Mouse (Mus musculus) forebrain, embryonic 10.5 days (tissue): ENCODE measurements at regions not wholly inside any gene's neighbourhood (a gene's known extent, or its start where the extent isn't known, plus 50 kb on each side); places are given as distances from the start of the nearest gene placed in this dataset.

Experiments
- DNase-seq: peaks from one replicate; pipeline ENCODE4 v3.0.0-alpha.2; 2017; ENCODE audit warnings: low spot score; ENCODE audit errors: extremely low spot score
- H3K27ac ChIP-seq: fragments of 300-500 bp; sonication (generic); 2 replicates; pipeline ENCODE4 v1.5.1; 2016; ENCODE audit warnings: mild to moderate bottlenecking
- H3K27me3 ChIP-seq: fragments of 300-500 bp; sonication (generic); 2 replicates; pipeline ENCODE4 v1.6.1; 2016; ENCODE audit warnings: mild to moderate bottlenecking; ENCODE audit not compliant: poor library complexity, severe bottlenecking
- H3K36me3 ChIP-seq: fragments of 300-500 bp; sonication (generic); replicated peaks from 2 replicates; pipeline ENCODE4 v1.6.1; 2016; ENCODE audit warnings: mild to moderate bottlenecking, moderate library complexity
- H3K4me1 ChIP-seq: fragments of 300-500 bp; sonication (generic); 2 replicates; pipeline ENCODE4 v1.6.1; 2016
- H3K4me3 ChIP-seq: fragments of 300-500 bp; sonication (generic); 2 replicates; pipeline ENCODE4 v1.5.1; 2016; ENCODE audit warnings: mild to moderate bottlenecking, moderate library complexity
- H3K9me3 ChIP-seq: fragments of 300-500 bp; sonication (generic); 2 replicates; pipeline ENCODE4 v1.6.1; 2016; ENCODE audit warnings: mild to moderate bottlenecking, moderate library complexity
- WGBS: fragments of 180-500 bp; shearing (Covaris S2); methylation state at CpG from one replicate; pipeline ENCODE4 v1.1.7; 2016; 5-methylcytosine and 5-hydroxymethylcytosine counted together

- Histone ChIP-seq H3K9me3 (no peaks in the 10 kb centered on the region), H3K4me3 (no peak overlapping the region), H3K27ac (no peak overlapping the region), H3K4me1 (no peaks in the 10 kb centered on the region), H3K27me3 (no peaks in the 10 kb centered on the region), H3K36me3 (no peaks in the 10 kb centered on the region)
- DNase-seq = no peak
- 72% methylated on average over 7 of the region's 7 CpGs for WGBS
These were observed 206.4 kb upstream of the Rnd3 start for GRCm38 (mm10) chr2:51355281-51355680.

GRCm38 (mm10) chr2:51354800-51355199 is 205.9 kb upstream of the Rnd3 start:
- H3K4me1 ChIP-seq = no peaks in the 10 kb centered on the region
- H3K9me3 ChIP-seq = no peaks in the 10 kb centered on the region
- no peaks in the 10 kb centered on the region for H3K27me3 ChIP-seq
- no peak for DNase-seq
- WGBS = 90% methylated on average over 4 of the region's 4 CpGs
- no peak overlapping the region for H3K27ac ChIP-seq
- H3K4me3 ChIP-seq = no peak overlapping the region
- H3K36me3 ChIP-seq = no peaks in the 10 kb centered on the region

- Histone ChIP-seq H3K4me3 (no peak overlapping the region), H3K4me1 (no peaks in the 10 kb centered on the region), H3K27ac (no peak overlapping the region), H3K27me3 (no peaks in the 10 kb centered on the region), H3K36me3 (no peaks in the 10 kb centered on the region), H3K9me3 (no peaks in the 10 kb centered on the region)
- no peak for DNase-seq
- WGBS = 95% methylated on average over 2 of the region's 2 CpGs
These were observed 200.7 kb upstream of the Rnd3 start for GRCm38 (mm10) chr2:51349614-51350013.

GRCm38 (mm10) chr2:51348774-51349173 is 199.9 kb upstream of the Rnd3 start:
- H3K4me1 ChIP-seq = no peaks in the 10 kb centered on the region
- no peaks in the 10 kb centered on the region for H3K36me3 ChIP-seq
- H3K9me3 ChIP-seq = no peaks in the 10 kb centered on the region
- H3K27me3 ChIP-seq = no peaks in the 10 kb centered on the region
- 83% methylated on average over 2 of the region's 2 CpGs for WGBS
- no peak overlapping the region for H3K27ac ChIP-seq
- DNase-seq = no peak
- H3K4me3 ChIP-seq = no peak overlapping the region

DNA sequence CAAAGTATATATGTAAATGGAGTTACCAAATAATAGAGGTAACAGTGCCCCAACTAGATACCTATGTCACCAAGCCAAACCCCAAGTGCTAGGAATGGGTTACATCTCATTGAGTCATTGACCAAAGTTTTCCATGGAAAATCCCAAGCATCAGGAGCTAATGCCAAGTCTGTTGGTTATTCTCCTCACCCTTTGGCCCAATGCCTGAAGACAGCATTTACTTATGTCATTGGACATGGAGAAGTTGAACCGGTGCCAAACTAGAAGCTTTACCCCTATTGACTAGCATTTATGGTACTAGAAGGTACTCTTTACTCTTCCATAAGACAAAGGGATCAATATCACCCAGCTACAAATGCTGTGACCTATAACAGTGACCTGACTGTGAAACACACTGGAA is 198.2 kb upstream of the Rnd3 start:
- Histone ChIP-seq H3K27ac (no peak overlapping the region), H3K36me3 (no peaks in the 10 kb centered on the region), H3K4me1 (no peaks in the 10 kb centered on the region), H3K27me3 (no peaks in the 10 kb centered on the region), H3K4me3 (no peak overlapping the region), H3K9me3 (no peaks in the 10 kb centered on the region)
- WGBS = 97% methylated on average over 1 of the region's 1 CpGs
- DNase-seq = no peak

DNA sequence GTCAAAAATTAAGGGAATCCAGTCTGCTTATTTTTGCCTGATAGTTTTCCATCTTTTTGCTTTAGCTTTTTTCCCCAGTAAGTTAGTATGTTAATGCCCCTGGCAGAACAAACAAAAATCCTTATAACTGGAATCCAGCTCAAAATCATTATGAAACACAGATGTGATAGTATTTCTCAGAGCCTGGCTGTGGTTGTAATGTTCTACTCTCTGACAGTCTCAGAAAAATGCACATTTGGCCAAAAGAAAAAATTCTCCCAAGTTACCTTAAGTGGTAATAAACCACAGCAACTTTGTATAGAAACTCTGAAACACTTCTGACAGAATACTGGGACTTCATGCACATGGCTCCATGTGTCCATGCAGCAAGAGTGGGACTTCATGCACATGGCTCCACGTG is 193.5 kb upstream of the Rnd3 start:
- 83% methylated on average over 1 of the region's 1 CpGs for WGBS
- H3K4me1 ChIP-seq = no peaks in the 10 kb centered on the region

DNA sequence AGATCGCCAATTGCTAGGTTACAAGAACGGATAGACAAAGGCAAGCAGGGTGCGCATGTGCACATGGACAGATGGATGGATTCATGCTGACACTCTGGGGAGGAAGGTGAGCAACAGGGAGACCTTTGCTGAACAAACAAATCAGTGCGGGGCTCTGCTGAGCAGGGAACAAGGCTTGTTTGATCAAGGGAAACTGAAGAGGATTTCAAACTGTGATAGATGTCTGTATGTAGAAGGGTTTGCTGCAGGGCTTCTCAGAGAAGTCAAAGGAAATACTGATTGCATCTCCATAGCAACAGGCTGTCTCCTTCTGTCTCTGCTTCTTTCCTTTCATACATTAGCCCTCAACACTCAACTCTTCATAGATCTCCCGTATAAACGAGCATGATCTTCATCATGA is 185.5 kb upstream of the Rnd3 start:
- DNase-seq = no peak

More for the DNA sequence above, 193.5 kb upstream of the Rnd3 start:
- Histone ChIP-seq H3K4me3 (no peak overlapping the region), H3K27me3 (no peaks in the 10 kb centered on the region), H3K9me3 (no peaks in the 10 kb centered on the region), H3K36me3 (no peaks in the 10 kb centered on the region), H3K27ac (no peak overlapping the region)
- no peak for DNase-seq

DNA sequence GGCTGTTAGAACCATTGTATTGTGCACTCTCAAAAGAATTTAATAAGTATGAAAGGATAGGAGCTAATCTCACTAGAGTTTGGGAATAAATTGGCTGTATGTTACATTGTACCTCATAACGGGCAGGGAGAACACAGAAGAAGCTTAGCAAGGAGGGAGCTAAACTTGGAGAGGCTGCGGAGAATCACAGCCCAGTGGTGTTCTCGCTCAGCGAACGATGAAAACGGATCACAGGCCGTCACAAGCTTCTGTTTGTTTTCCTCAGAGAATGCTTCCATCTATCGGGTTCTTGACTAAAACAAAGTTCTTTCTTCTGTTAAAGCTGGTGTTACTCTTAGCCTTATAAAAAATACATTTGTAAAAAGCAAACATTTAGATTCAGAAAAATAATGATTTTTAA is 178.2 kb upstream of the Rnd3 start:
- no peak overlapping the region for H3K4me3 ChIP-seq
- H3K9me3 ChIP-seq = no peaks in the 10 kb centered on the region
- peaks cover 11% of the 10 kb centered on the region for H3K4me1 ChIP-seq
- no peaks in the 10 kb centered on the region for H3K36me3 ChIP-seq
- H3K27ac ChIP-seq = no peak overlapping the region
- H3K27me3 ChIP-seq = no peaks in the 10 kb centered on the region
- DNase-seq = no peak
- WGBS = 31% methylated on average over 8 of the region's 8 CpGs

More for the DNA sequence above, 185.5 kb upstream of the Rnd3 start:
- peaks cover 11% of the 10 kb centered on the region for H3K4me1 ChIP-seq
- H3K27me3 ChIP-seq = no peaks in the 10 kb centered on the region
- H3K4me3 ChIP-seq = no peak overlapping the region
- H3K9me3 ChIP-seq = no peaks in the 10 kb centered on the region
- no peak overlapping the region for H3K27ac ChIP-seq
- 74% methylated on average over 6 of the region's 6 CpGs for WGBS
- no peaks in the 10 kb centered on the region for H3K36me3 ChIP-seq

GRCm38 (mm10) chr2:51321676-51322075 is 172.8 kb upstream of the Rnd3 start:
- H3K4me3 ChIP-seq = no peak overlapping the region
- peaks cover 7% of the 10 kb centered on the region; the same call in 1 of the 2 replicates for H3K9me3 ChIP-seq
- 84% methylated on average over 5 of the region's 5 CpGs for WGBS
- no peaks in the 10 kb centered on the region for H3K27me3 ChIP-seq
- H3K27ac ChIP-seq = no peak overlapping the region
- H3K36me3 ChIP-seq = no peaks in the 10 kb centered on the region
- no peak for DNase-seq
- peaks cover 1% of the 10 kb centered on the region; the same call in 1 of the 2 replicates for H3K4me1 ChIP-seq

DNA sequence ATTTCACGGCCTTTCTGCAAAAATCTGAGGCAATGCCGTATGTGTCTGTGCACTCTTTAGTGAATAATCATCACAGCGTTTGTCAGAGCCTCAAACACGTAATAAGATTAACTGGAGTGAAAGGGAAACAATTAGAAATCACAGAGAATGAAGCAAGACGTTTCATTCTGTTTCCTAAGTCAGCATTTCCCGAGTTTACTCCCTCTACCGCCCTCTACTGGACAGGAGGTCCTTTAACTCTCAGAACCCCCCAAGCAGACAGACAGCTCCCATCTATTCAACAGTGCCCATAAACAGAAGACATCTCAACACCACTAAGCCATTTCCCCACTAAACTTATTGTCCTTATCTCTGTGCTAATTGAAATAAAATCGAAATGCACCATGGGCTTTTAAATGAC is 167.5 kb upstream of the Rnd3 start:
- H3K9me3 ChIP-seq = peaks cover 7% of the 10 kb centered on the region; the same call in 1 of the 2 replicates
- no peaks in the 10 kb centered on the region for H3K36me3 ChIP-seq
- H3K4me3 ChIP-seq = no peak overlapping the region
- 0 out of 2 replicates have a peak, but pooled peaks cover 3% of the 10 kb centered on the region for H3K4me1 ChIP-seq
- H3K27ac ChIP-seq = no peak overlapping the region
- H3K27me3 ChIP-seq = no peaks in the 10 kb centered on the region
- 83% methylated on average over 8 of the region's 8 CpGs for WGBS
- no peak for DNase-seq

- H3K27me3 ChIP-seq = no peaks in the 10 kb centered on the region
- DNase-seq = no peak
- peaks cover 7% of the 10 kb centered on the region; the same call in 1 of the 2 replicates for H3K9me3 ChIP-seq
- H3K27ac ChIP-seq = no peak overlapping the region
- 77% methylated on average over 4 of the region's 4 CpGs for WGBS
- 0 out of 2 replicates have a peak, but pooled peaks cover 3% of the 10 kb centered on the region for H3K4me1 ChIP-seq
- H3K36me3 ChIP-seq = no peaks in the 10 kb centered on the region
- H3K4me3 ChIP-seq = no peak overlapping the region
These were observed 164.5 kb upstream of the Rnd3 start for GRCm38 (mm10) chr2:51313414-51313813.

- H3K4me3 ChIP-seq = no peak overlapping the region
- WGBS = 81% methylated on average over 1 of the region's 1 CpGs
- DNase-seq = no peak
- no peaks in the 10 kb centered on the region for H3K27me3 ChIP-seq
- no peaks in the 10 kb centered on the region for H3K9me3 ChIP-seq
- no peak overlapping the region for H3K27ac ChIP-seq
- no peaks in the 10 kb centered on the region for H3K36me3 ChIP-seq
- no peaks in the 10 kb centered on the region for H3K4me1 ChIP-seq
These were observed 157.3 kb upstream of the Rnd3 start for GRCm38 (mm10) chr2:51306257-51306656.

DNA sequence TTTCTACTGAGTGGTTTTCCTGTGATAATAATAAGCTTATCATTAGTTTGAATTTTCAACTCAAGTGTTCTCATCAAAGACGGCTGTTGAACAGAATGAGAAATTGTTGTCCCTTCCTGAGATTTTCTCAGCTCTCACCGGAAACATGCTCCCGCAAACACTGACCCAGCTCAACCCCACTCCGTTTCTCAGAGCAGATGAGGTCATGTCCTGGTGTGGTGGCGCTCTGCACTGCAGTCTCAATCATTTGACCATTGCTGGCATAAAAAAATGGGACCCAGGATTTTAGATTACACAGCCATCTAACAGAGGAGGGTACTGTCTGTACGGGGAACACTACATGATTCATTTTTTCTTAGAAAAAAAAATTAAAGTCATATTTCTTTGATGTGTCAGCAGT is 156.5 kb upstream of the Rnd3 start:
- WGBS = 72% methylated on average over 6 of the region's 6 CpGs

DNA sequence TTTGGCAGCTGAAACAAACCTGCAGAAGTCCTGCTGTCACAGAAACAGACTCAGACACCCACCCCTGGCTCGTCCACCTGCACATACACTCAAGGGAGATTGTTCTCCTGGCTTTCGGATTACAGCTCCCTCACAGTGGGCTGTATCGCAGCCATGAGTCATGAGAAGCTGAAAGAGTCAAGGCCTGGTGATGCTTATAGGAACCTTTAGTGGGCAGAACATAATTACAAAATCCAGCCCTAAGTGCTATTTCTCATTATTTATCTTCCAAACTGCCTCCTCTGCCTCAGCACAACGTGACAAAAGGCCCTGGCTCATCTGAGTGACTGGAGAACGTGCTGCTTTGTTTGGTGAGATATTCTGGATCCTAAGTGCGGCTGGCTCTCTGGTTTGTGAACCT is 155.8 kb upstream of the Rnd3 start:
- DNase-seq = no peak
- no peak overlapping the region for H3K4me3 ChIP-seq
- WGBS = 77% methylated on average over 6 of the region's 6 CpGs
- H3K36me3 ChIP-seq = no peaks in the 10 kb centered on the region
- no peaks in the 10 kb centered on the region for H3K27me3 ChIP-seq
- no peaks in the 10 kb centered on the region for H3K4me1 ChIP-seq
- H3K9me3 ChIP-seq = no peaks in the 10 kb centered on the region
- no peak overlapping the region for H3K27ac ChIP-seq

More for the DNA sequence above, 156.5 kb upstream of the Rnd3 start:
- Histone ChIP-seq H3K9me3 (no peaks in the 10 kb centered on the region), H3K36me3 (no peaks in the 10 kb centered on the region), H3K4me1 (no peaks in the 10 kb centered on the region), H3K4me3 (no peak overlapping the region), H3K27me3 (no peaks in the 10 kb centered on the region), H3K27ac (no peak overlapping the region)
- no peak for DNase-seq
